Mouse (Mus musculus): ENCODE measurements around the gene Gstp1. TPM values are rescaled to one million over a fixed set of nuclear protein-coding genes. Genes with fewer than 3 reads are reported as not detected.

The Gstp1 gene
- polyA plus RNA-seq (2016; fragmentation: Nextera tagmentation; extraction: Ambion mirVana): 346 and 369 TPM in 2 replicates

DNA sequence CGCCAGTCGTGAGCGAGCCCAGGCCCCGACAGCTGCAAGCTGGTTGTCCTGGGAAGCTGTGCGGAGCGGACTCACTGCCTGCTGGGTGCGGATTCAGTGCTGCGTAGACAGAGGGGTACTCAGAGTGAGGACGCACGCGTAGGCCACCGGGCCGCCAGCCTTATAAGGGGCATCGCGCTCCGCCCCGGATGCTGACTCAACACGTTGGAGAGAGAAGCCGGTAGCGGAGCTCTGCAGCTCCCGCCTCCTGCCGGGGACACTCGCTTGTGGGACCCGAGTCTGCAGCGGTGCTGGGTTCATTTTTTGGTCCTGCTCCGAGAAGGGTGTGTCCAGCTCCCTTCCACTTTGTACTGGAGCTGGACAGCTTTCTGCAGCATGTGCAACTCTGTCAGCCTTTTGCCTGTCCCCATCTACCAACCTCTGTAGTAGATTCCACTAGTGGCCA, at the start of gene Gstp1:
Gene Gstp1 (minus strand): TSS at position 198 of the 445 bp plus-strand sequence.
- no peaks in the 10 kb centered on the region for H3K9me3 ChIP-seq (replicated peaks)
- WGBS: under 1% methylated on average over 26 of the region's 26 CpGs
- peak within 1 kb of the TSS; percentile 76 for H3K4me2 ChIP-seq
- peaks cover 13% of the 10 kb centered on the region for H3K36me3 ChIP-seq
- H3K27ac ChIP-seq (ENCODE audit: poor library complexity, severe bottlenecking): peak within 1 kb of the TSS; percentile 76
- peak; percentile 90 for ATAC-seq (ENCODE audit: insufficient number of reproducible peaks, low FRiP score)
- H3K9ac ChIP-seq: peak within 1 kb of the TSS; percentile 87
- no peaks in the 10 kb centered on the region for H3K27me3 ChIP-seq (replicated peaks)
- peak within 1 kb of the TSS; percentile 77 for H3K4me3 ChIP-seq
- peaks cover 14% of the 10 kb centered on the region for H3K4me1 ChIP-seq (replicated peaks)

DNA sequence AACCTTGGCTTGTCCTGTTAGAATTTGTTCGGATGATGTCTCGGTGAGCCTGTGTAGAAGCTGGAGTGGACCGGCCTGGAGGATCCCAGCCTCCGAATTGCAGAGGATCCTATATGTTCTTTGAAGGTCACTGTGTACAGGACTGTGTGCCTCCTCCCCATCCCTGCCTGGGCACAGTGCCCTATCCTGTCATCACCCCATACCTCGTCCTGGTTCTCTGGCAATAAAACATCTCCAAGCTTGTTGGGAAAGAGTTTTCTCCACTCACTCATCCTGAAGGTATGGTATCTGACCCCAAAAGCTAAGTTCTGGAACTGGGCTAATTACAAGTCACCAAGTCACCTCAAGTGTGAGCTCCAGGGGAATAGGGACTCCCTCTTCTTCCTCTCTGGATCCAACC, 49.3 kb upstream of the Gstp1 start:
- Histone ChIP-seq H3K4me1 (replicated peaks) (no peaks in the 10 kb centered on the region), H3K36me3 (no peaks in the 10 kb centered on the region), H3K27ac (ENCODE audit: poor library complexity, severe bottlenecking) (no peak overlapping the region), H3K4me2 (no peak overlapping the region), H3K4me3 (no peak overlapping the region), H3K27me3 (replicated peaks) (peaks cover 54% of the 10 kb centered on the region), H3K9me3 (replicated peaks) (no peaks in the 10 kb centered on the region), H3K9ac (no peak overlapping the region)
- WGBS: 64% methylated on average over 5 of the region's 5 CpGs
- ATAC-seq (ENCODE audit: insufficient number of reproducible peaks, low FRiP score): no peak

DNA sequence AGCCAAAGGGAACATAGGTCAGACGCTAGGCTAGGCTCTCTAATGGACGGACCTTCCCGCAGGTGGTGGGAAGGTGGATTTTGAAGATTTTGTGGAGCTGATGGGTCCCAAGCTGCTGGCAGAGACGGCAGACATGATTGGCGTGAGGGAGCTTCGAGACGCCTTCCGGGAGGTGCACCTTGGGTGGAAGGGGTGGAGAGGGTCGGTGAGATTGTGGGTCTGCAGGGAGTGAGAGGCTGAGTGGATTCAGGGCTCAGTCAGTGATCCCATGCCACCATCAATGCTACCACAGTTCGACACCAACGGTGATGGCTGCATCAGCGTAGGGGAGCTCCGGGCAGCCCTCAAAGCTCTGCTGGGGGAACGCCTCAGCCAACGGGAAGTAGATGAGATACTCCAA, 48.4 kb upstream of the Gstp1 start:
- no peak overlapping the region for H3K4me3 ChIP-seq
- H3K27me3 ChIP-seq (replicated peaks): peaks cover 59% of the 10 kb centered on the region
- no peak for ATAC-seq (ENCODE audit: insufficient number of reproducible peaks, low FRiP score)
- H3K9ac ChIP-seq: no peak overlapping the region
- no peak overlapping the region for H3K27ac ChIP-seq (ENCODE audit: poor library complexity, severe bottlenecking)
- no peaks in the 10 kb centered on the region for H3K9me3 ChIP-seq (replicated peaks)
- H3K4me2 ChIP-seq: no peak overlapping the region
- no peaks in the 10 kb centered on the region for H3K4me1 ChIP-seq (replicated peaks)
- 89% methylated on average over 15 of the region's 15 CpGs for WGBS
- no peaks in the 10 kb centered on the region for H3K36me3 ChIP-seq

DNA sequence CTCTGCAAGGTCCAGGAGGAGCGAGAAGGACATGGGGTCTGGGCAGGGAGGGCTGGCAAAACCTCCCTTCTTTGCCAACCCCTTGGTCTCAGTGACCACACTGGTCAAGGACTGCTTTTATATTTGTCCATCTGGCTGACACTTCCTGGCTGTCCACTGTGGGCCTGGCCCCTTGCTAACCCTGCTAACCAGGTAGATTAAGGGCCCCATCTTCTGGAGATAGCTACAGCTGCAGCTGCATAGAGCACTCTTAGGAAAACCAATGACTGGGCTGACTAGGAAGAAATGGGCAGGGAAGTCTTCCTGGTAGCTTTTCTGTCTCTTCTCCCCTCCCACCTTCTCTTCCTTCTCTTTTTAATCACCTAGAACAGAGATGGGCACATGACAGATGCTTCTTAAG, 47.2 kb upstream of the Gstp1 start:
- Histone ChIP-seq H3K4me3 (no peak overlapping the region), H3K4me2 (no peak overlapping the region), H3K9me3 (replicated peaks) (no peaks in the 10 kb centered on the region), H3K27me3 (replicated peaks) (peaks cover 59% of the 10 kb centered on the region), H3K36me3 (no peaks in the 10 kb centered on the region), H3K27ac (ENCODE audit: poor library complexity, severe bottlenecking) (no peak overlapping the region), H3K9ac (no peak overlapping the region), H3K4me1 (replicated peaks) (no peaks in the 10 kb centered on the region)
- no peak for ATAC-seq (ENCODE audit: insufficient number of reproducible peaks, low FRiP score)
- 100% methylated on average over 1 of the region's 1 CpGs for WGBS

DNA sequence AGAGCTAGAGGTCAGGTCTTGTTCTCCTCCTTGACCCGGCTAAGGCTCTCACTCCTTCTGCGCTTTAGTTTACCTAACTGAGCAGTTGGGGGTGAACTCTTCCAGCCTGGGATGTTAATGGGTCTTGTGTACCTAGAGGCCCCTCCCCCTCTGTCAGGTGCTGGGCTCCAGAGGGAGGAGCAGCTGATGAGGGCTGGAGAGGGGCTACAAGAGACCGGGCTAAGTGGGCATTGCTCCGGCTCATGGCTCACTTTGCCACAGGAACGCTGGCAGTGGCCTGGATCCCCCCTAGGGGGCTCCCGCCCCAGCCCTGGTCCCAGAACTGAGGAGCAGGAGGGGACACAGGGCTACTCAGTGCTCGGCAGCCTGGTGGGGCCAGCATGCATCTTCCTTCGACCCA, 46.0 kb upstream of the Gstp1 start:
- no peaks in the 10 kb centered on the region for H3K36me3 ChIP-seq
- 32% methylated on average over 8 of the region's 8 CpGs for WGBS
- ATAC-seq (ENCODE audit: insufficient number of reproducible peaks, low FRiP score): peak; percentile 7; the same call in 1 of the 2 replicates
- H3K4me1 ChIP-seq (replicated peaks): no peaks in the 10 kb centered on the region
- H3K4me2 ChIP-seq: no peak overlapping the region
- no peak overlapping the region for H3K27ac ChIP-seq (ENCODE audit: poor library complexity, severe bottlenecking)
- H3K9me3 ChIP-seq (replicated peaks): no peaks in the 10 kb centered on the region
- H3K9ac ChIP-seq: no peak overlapping the region
- H3K27me3 ChIP-seq (replicated peaks): peaks cover 51% of the 10 kb centered on the region
- H3K4me3 ChIP-seq: no peak overlapping the region

DNA sequence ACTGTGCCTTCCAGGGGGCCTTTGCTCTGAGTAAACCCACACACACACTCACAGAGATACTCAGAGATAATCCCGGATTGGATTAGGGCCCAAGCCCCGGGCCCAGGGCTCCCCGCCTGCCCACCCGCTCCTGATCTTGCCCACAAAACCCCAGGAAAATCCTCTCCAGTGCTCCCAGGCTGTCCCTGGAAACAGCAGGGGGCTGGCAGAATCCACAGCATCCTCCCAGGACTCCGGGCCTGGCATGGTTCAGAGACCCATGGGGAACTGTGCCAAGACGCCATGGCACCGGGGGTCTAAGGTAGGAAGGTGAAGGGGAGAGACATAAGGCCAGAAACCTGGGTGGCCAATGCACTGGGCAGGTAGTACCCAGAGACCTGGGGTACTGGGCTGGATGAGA, 45.5 kb upstream of the Gstp1 start:
- WGBS: 66% methylated on average over 7 of the region's 7 CpGs
- peaks cover 46% of the 10 kb centered on the region for H3K27me3 ChIP-seq (replicated peaks)
- no peaks in the 10 kb centered on the region for H3K4me1 ChIP-seq (replicated peaks)
- H3K36me3 ChIP-seq: no peaks in the 10 kb centered on the region
- no peak overlapping the region for H3K4me3 ChIP-seq
- no peak overlapping the region for H3K9ac ChIP-seq
- no peak overlapping the region for H3K4me2 ChIP-seq
- no peak overlapping the region for H3K27ac ChIP-seq (ENCODE audit: poor library complexity, severe bottlenecking)
- no peak for ATAC-seq (ENCODE audit: insufficient number of reproducible peaks, low FRiP score)
- H3K9me3 ChIP-seq (replicated peaks): no peaks in the 10 kb centered on the region

DNA sequence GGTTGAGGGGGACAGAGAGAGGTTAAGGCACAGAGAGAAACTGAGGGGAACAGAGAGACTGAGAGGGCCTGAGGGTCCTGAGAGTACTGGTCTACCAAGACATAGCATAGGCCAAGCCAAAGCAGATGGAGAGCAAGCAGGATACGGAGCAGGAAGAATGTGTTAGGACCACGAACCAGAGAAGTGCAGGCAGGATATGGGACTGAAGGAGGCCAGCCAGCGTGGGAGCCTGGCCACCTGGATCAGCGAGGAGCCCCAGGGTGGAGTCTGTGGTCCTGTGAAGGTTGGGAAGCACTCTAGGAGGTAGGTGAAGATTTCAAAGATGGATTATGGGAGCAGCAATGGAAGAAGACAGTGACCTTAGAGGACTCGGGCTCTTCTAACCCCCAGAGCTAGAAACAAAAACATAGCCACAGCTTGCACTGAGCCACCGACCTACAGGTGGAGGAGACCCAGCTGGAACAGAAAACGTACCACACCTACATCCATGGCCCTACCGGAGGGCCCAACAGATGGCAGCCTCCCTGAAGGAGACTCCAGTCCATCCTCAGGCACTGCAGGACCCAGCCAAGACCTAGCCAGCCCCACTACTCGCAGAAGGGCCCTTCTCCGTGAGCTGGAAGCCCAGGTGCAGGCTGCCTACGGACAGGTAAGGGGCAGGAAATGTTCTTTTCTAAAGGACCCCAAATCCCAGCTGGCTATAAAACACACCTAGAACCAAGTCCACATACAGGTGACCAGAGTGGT, 44.6 kb upstream of the Gstp1 start:
- Histone ChIP-seq H3K27me3 (replicated peaks) (peaks cover 43% of the 10 kb centered on the region), H3K4me2 (no peak overlapping the region), H3K9ac (no peak overlapping the region), H3K27ac (ENCODE audit: poor library complexity, severe bottlenecking) (no peak overlapping the region), H3K4me1 (replicated peaks) (no peaks in the 10 kb centered on the region), H3K36me3 (no peaks in the 10 kb centered on the region), H3K4me3 (no peak overlapping the region), H3K9me3 (replicated peaks) (no peaks in the 10 kb centered on the region)
- 75% methylated on average over 11 of the region's 11 CpGs for WGBS
- no peak for ATAC-seq (ENCODE audit: insufficient number of reproducible peaks, low FRiP score)

DNA sequence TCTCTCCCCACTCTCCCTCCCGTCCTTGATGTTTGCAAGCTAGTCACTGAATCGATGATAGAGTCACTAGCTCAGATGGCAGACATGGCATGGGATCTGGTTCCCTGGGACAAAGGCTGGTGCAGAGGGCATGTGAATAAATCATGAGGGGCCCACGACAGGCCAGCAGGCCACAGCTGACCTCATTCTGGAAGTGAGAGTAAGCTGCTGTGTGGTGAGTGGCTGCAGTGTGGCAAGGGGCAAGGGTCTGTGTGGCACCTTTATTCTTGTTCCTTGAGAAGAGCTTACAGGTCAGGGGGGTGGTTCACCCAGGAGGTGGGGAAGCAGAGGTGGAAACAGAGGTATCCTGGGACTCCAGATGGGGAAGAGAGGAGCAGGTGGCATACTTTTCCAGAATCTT, 43.6 kb upstream of the Gstp1 start, which contains the start of gene Cabp2:
Gene Cabp2 (plus strand): TSS at position 185 of the 400 bp plus-strand sequence.
- Histone ChIP-seq H3K4me2 (no peak within 1 kb of the TSS), H3K36me3 (no peaks in the 10 kb centered on the region), H3K27me3 (replicated peaks) (peaks cover 42% of the 10 kb centered on the region), H3K27ac (ENCODE audit: poor library complexity, severe bottlenecking) (no peak within 1 kb of the TSS), H3K4me3 (no peak within 1 kb of the TSS), H3K9ac (no peak within 1 kb of the TSS), H3K9me3 (replicated peaks) (no peaks in the 10 kb centered on the region), H3K4me1 (replicated peaks) (no peaks in the 10 kb centered on the region)
- ATAC-seq (ENCODE audit: insufficient number of reproducible peaks, low FRiP score): no peak
- WGBS: 74% methylated on average over 3 of the region's 3 CpGs

DNA sequence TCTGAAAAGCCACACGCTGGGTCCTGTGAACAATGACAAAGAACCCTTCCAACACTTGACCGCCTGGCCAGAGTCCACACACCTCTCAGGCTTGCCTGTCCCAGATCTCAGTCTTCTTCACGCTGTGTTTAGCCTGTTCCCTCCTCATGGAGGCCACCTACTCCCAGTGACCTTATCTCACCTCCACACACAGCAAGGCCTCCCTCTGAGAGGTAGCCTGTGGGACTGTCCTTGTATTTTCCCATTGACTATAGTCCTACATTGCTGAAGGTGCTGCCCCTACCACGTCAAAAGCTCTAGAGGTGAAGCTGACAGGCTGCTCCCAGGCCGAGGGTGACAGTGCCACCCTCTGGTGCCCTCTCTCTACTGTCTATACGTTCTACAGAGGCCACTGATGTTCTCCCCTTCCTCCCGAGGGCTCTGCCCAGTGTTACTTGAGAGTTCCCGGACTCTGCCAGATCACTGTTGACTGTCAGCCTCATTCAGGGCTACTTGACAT, 42.8 kb upstream of the Gstp1 start:
- Histone ChIP-seq H3K9ac (no peak overlapping the region), H3K27ac (ENCODE audit: poor library complexity, severe bottlenecking) (no peak overlapping the region), H3K4me1 (replicated peaks) (no peaks in the 10 kb centered on the region), H3K4me2 (no peak overlapping the region), H3K27me3 (replicated peaks) (peaks cover 34% of the 10 kb centered on the region), H3K36me3 (no peaks in the 10 kb centered on the region), H3K9me3 (replicated peaks) (no peaks in the 10 kb centered on the region), H3K4me3 (no peak overlapping the region)
- 62% methylated on average over 8 of the region's 8 CpGs for WGBS
- no peak for ATAC-seq (ENCODE audit: insufficient number of reproducible peaks, low FRiP score)

DNA sequence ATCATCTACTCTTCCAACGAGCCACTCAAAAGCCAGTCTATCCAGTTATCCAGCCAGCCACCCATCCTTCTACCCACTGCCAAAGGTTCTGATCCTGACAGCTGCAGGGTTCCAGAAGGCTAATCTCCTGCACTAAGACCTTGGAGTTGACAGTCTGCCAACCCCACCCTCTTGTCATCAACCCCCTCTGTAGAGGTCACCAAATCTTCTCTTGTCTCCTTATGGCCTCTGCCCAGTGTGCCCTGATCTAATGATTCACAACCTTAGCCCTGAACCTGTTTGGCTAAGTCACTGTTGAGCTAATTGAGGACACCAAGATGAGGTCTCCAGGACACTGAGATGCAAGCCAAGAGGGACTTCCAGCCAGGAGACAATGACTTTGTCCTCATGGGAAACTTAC, 41.8 kb upstream of the Gstp1 start:
- WGBS: 75% methylated on average over 1 of the region's 1 CpGs
- Histone ChIP-seq H3K27me3 (replicated peaks) (peaks cover 29% of the 10 kb centered on the region), H3K4me2 (no peak overlapping the region), H3K4me3 (no peak overlapping the region), H3K9ac (no peak overlapping the region), H3K9me3 (replicated peaks) (no peaks in the 10 kb centered on the region), H3K36me3 (no peaks in the 10 kb centered on the region), H3K27ac (ENCODE audit: poor library complexity, severe bottlenecking) (no peak overlapping the region), H3K4me1 (replicated peaks) (no peaks in the 10 kb centered on the region)
- no peak for ATAC-seq (ENCODE audit: insufficient number of reproducible peaks, low FRiP score)

DNA sequence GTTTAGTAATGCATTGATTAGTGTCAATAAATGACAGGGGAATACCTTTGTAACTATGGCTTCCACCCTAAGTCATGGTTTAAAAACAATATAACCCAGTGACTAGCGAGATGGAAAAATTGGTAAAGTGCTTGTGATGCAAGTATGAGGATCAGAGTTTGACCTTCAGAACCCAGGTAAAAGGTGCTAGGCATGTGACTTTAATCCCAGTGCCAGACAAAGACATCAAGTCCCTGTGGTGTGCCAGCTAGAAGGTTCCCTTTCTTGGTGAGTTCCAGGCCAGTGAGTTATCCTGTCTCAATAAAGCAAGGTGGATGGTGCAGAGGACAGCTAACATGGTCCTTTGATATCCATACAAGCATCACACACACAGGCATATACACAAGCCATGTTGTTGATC, 37.7 kb upstream of the Gstp1 start:
- no peak overlapping the region for H3K4me2 ChIP-seq

More for the DNA sequence above, 37.7 kb upstream of the Gstp1 start:
- H3K9me3 ChIP-seq (replicated peaks): no peaks in the 10 kb centered on the region
- H3K27ac ChIP-seq (ENCODE audit: poor library complexity, severe bottlenecking): no peak overlapping the region
- no peak for ATAC-seq (ENCODE audit: insufficient number of reproducible peaks, low FRiP score)
- H3K9ac ChIP-seq: no peak overlapping the region
- H3K27me3 ChIP-seq (replicated peaks): no peaks in the 10 kb centered on the region; the same call in 1 of the 2 replicates
- no peaks in the 10 kb centered on the region for H3K36me3 ChIP-seq
- no peaks in the 10 kb centered on the region for H3K4me1 ChIP-seq (replicated peaks)
- H3K4me3 ChIP-seq: no peak overlapping the region
- WGBS: 82% methylated on average over 1 of the region's 1 CpGs
